Mouse (Mus musculus) bone marrow, adult 2 months (tissue): ENCODE data around the gene Gipc2. TPM values are rescaled to one million over a fixed set of nuclear protein-coding genes. Genes with fewer than 3 reads are reported as not detected.
"Not testable (repeated sequence)": the region's sequence is repeated elsewhere in the genome, so short reads cannot be mapped to it uniquely, and the experiment has no call there.

ENCODE experiments used
- H3K27ac ChIP-seq: fragments of 200-500 bp; 2 replicates; pipeline ENCODE4 v1.5.1; 2012; ENCODE audit warnings: low read depth, mild to moderate bottlenecking, control low read depth, inconsistent platforms, low read length; ENCODE audit not compliant: control insufficient read depth, poor library complexity, insufficient read depth
- H3K4me1 ChIP-seq: fragments of 200-500 bp; 2 replicates; pipeline ENCODE4 v1.6.1; 2011; ENCODE audit warnings: low read length; ENCODE audit not compliant: control insufficient read depth, insufficient read depth
- H3K4me3 ChIP-seq: fragments of 200-500 bp; replicated peaks from 2 replicates; pipeline ENCODE3; 2011; ENCODE audit warnings: mild to moderate bottlenecking, low read depth, low read length, control low read depth; ENCODE audit not compliant: control insufficient read depth
- CTCF ChIP-seq: fragments of 200-500 bp; IDR thresholded peaks from 2 replicates; pipeline ENCODE4 v1.5.1; 2011; ENCODE audit warnings: low read length, control low read depth; ENCODE audit not compliant: control insufficient read depth, insufficient read depth
- POLR2A ChIP-seq: fragments of 200-500 bp; IDR thresholded peaks from 2 replicates; pipeline ENCODE4 v1.6.1; 2011; ENCODE audit warnings: low read depth, mild to moderate bottlenecking, control low read depth, low read length, borderline replicate concordance; ENCODE audit not compliant: control insufficient read depth
- WGBS: fragments of 180-500 bp; shearing (Covaris S2); methylation state at CpG from one replicate; pipeline ENCODE4 v1.1.7; 2018; 5-methylcytosine and 5-hydroxymethylcytosine counted together
- polyA plus RNA-seq: library from polyadenylated mRNA; stranded (reverse); fragments of >200 nt; gene quantifications from 2 replicates; pipeline ENCODE4 v1.2.4, GENCODE M21; 2011; ENCODE audit warnings: low replicate concordance; ENCODE audit not compliant: missing spikeins, insufficient read depth, insufficient read length

Gene Gipc2
- polyA plus RNA-seq, 1 experiment: 4.1 TPM

DNA sequence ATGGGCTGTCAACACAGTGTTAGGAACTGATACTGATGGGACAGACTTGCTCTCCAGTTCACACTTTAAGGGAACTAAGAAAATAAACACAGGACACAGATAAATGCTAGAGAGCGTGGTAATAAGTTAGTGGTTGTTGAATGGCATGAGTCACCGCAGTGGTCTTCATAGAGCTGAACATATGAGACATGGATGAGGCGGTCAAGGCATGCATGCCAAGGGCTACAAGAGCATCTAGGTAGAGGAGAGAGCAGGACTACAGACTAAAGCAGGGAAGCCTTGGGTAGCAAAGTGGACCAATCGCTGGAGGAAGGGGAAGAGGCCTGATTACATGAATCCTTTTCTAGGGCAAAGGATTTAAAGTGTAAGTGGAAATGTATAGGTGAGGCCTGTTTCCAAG lies 41.1 kb upstream of the Gipc2 start:
- Histone ChIP-seq H3K4me1 (peaks cover 3% of the 10 kb centered on the region; the same call in 1 of the 2 replicates), H3K27ac (no peak overlapping the region), H3K4me3 (no peak overlapping the region)
- 96% methylated on average over 4 of the region's 4 CpGs for WGBS
- TF ChIP-seq POLR2A (no peak), CTCF (no peak)

DNA sequence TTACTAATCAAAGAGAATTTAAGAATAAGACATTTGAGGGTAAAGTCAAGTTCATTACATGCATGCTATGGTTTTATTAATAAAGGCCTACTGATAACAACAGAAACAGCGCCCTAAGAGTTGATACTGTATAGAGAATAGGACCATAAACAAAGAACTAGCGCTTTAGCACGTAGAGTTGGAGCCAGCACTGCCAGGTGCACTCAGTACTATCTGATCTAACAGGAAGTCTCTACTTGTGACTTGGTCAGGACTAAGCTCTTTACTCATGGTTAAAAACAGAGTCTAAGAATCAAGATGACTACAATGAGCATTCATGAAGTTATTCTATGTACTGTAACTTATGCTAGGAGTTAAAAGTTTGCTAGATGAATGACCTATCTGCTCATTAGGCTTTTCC lies 38.5 kb upstream of the Gipc2 start:
- H3K27ac ChIP-seq: no peak overlapping the region
- 61% methylated on average over 3 of the region's 3 CpGs for WGBS
- no peak overlapping the region for H3K4me3 ChIP-seq
- H3K4me1 ChIP-seq: no peaks in the 10 kb centered on the region
- TF ChIP-seq POLR2A (no peak), CTCF (no peak)

- WGBS: 76% methylated on average over 3 of the region's 3 CpGs
- Histone ChIP-seq H3K4me3 (no peak overlapping the region), H3K27ac (no peak overlapping the region), H3K4me1 (no peaks in the 10 kb centered on the region)
- no peak for TF ChIP-seq POLR2A
- no peak for TF ChIP-seq CTCF
Measured at GRCm38 (mm10) chr3:152203996-152204395, 38.0 kb upstream of the Gipc2 start.

GRCm38 (mm10) chr3:152203411-152203810 lies 37.4 kb upstream of the Gipc2 start:
- 75% methylated on average over 6 of the region's 6 CpGs for WGBS
- H3K4me3 ChIP-seq: no peak overlapping the region
- no peaks in the 10 kb centered on the region for H3K4me1 ChIP-seq
- TF ChIP-seq POLR2A: no peak
- no peak for TF ChIP-seq CTCF
- H3K27ac ChIP-seq: no peak overlapping the region

GRCm38 (mm10) chr3:152202942-152203341 lies 36.9 kb upstream of the Gipc2 start:
- Histone ChIP-seq H3K4me1 (no peaks in the 10 kb centered on the region), H3K27ac (no peak overlapping the region), H3K4me3 (no peak overlapping the region)
- no peak for TF ChIP-seq CTCF
- no peak for TF ChIP-seq POLR2A

- no peak for TF ChIP-seq POLR2A
- TF ChIP-seq CTCF: no peak
- Histone ChIP-seq H3K27ac (no peak overlapping the region), H3K4me3 (no peak overlapping the region), H3K4me1 (no peaks in the 10 kb centered on the region)
- 64% methylated on average over 2 of the region's 2 CpGs for WGBS
Measured at GRCm38 (mm10) chr3:152201651-152202050, 35.6 kb upstream of the Gipc2 start.

DNA sequence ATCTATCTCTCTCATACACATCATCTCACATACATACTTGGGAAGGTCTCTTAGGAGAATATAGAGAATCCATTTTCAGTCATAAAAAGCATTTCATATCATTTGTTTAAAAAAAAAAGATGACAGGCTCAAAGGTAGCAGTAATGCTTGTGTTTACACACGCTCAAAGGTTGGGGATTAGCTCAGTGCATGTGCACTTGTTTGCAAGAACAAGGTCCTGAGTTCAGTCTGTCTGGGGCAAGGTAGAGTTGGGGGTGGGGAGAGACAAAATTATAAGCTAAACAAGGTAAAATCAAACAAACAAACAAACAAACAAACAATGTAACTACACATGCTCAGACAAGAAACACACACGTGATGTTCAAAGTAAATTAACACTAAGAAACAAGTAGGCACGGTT lies 35.2 kb upstream of the Gipc2 start:
- Histone ChIP-seq H3K4me1 (no peaks in the 10 kb centered on the region), H3K27ac (no peak overlapping the region), H3K4me3 (no peak overlapping the region)
- WGBS: 92% methylated on average over 3 of the region's 3 CpGs
- TF ChIP-seq POLR2A (no peak), CTCF (no peak)

GRCm38 (mm10) chr3:152199125-152199524 lies 33.1 kb upstream of the Gipc2 start:
- Histone ChIP-seq H3K4me3 (no peak overlapping the region), H3K27ac (no peak overlapping the region), H3K4me1 (no peaks in the 10 kb centered on the region)
- WGBS: 77% methylated on average over 3 of the region's 3 CpGs
- TF ChIP-seq CTCF: no peak
- TF ChIP-seq POLR2A: no peak

- H3K4me1 ChIP-seq, H3K27ac ChIP-seq, H3K4me3 ChIP-seq: not testable (repeated sequence)
- TF ChIP-seq POLR2A: peak; percentile 39; the same call in 1 of the 2 replicates
- 47% methylated on average over 2 of the region's 2 CpGs for WGBS
Measured at GRCm38 (mm10) chr3:152197246-152197645, 31.2 kb upstream of the Gipc2 start.

DNA sequence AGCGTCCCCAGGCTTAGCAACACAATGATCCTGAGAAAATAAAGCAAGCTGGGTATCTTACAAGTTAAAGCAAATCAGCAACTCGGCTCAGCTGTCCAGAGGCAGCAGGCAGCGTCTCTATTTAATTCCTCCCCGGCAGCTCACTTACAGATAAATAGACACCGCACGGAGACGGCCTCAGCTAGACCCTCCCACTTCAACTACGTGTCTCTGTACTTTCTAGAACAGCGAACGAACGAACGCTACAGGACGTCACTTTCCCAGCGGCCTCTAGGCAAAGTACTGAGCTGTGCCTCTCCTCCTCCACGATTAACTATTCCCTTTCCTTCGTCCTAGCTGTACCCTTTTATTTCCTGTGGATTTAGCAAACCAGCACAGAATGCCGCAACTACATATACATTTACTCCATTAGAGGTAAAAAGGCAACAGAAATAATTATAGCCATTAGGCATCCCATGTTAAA lies 27.6 kb upstream of the Gipc2 start:
- Histone ChIP-seq H3K27ac (peak overlapping the region; percentile 21; the same call in 1 of the 2 replicates), H3K4me1 (no peaks in the 10 kb centered on the region), H3K4me3 (peak overlapping the region; percentile 36)
- TF ChIP-seq POLR2A (peak; percentile 81), CTCF (no peak)
- whole genome bisulfite sequencing: under 1% methylated on average over 17 of the region's 17 CpGs
